Mouse (Mus musculus): ENCODE measurements around the gene Il33. TPM values are rescaled to one million over a fixed set of nuclear protein-coding genes. Genes with fewer than 3 reads are reported as not detected.

Il33 gene
- total RNA-seq (2021), result 1 to 10 TPM; 2.5 to 3.4 TPM

GRCm38 (mm10) chr19:29924638-29925258, at the start of gene Il33:
Gene Il33 (plus strand): TSS chr19:29925114.
- peak; percentile 69 for DNase-seq

- no peak for DNase-seq
Measured at GRCm38 (mm10) chr19:29877422-29878291, 47.3 kb upstream of the Il33 start.

DNA sequence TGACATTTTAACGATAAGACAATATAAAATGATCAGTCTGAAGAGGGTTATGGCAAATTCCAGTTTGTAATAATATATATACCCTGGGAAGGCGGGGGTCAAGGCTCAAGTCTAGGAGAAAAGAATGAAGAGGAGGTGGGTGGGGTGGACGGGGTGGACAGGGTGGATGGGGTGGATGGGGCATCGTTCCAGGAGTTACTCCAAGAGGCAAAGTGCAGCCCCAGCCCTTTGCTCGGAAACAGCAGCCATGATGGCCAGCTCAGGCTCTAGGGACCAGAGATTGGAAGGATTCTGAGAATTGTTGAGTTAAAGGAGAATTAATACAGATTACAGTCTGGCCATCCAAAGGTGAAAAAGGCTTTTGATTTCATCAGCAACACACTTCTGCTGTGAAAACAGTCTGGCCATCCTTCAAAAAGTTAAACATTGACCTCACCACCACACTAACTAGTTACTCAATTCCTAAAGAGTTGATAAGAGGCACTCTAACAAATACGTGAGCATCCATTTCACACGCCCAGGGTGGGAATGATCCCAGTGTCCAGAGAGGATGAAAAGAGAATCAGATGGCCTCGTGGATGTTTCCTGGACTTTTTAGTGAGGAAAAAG, 45.9 kb upstream of the Il33 start:
- no peak for DNase-seq

DNA sequence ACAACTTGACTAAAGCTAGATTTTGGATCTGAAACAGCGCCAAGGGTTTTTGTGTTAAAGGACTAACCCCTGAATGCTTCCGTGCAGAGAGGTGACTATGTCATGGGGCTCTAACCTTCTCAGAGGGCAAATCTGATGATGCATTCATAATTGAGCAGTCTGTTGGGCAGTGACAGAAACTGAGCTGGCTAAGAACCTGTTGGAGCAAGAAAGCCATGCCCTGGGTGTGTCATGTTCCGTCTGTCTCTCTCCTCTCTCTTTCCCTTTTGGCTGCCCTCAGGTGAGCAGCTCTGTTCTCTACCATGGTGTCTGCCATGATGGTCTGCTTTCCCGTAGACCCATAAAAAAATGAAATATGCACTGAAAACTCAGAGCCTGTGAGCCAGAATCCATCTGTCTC, 44.0 kb upstream of the Il33 start:
- no peak for DNase-seq

- DNase-seq, result no peak
Measured at GRCm38 (mm10) chr19:29882696-29883095, 42.2 kb upstream of the Il33 start.

DNA sequence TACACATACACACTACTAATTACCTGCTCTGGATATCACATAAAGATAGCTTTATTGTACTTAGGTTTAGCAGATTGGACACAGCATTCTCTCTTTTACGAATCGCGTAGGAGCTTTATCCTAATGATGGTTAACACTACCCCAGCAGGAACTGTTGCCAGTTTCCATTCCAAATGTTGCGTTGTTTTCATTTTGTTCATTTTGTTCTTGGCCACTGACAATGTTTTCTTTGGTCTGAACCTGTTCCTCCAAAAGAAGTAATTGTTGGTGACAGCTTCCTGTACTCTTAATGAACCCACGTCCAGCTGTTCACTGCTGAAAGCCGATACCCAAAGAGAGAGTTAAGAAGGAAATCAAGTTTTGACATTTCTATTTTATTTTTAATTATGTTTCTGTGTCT, 39.4 kb upstream of the Il33 start:
- no peak for DNase-seq

- DNase-seq, result no peak
Measured at GRCm38 (mm10) chr19:29887476-29887875, 37.4 kb upstream of the Il33 start.

DNA sequence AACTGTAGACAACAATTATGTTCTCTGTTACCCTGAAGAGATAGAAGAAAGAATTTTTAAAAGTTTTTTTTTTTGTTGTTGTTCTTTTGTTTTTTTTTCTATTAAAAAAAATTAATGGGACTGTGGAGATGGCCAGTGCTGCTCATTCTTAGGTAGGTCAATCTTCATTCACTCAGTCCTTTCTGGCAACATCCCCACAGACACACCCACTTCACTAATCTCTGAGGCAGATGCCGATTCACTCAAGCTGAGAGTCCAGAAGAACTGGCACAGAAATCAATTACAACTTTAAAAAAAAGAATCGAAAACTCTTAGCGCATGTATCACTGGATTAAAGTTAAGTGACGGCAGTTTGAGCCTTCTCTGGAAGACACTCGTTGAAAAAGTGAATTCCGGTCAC, 36.0 kb upstream of the Il33 start:
- DNase-seq, result no peak

DNA sequence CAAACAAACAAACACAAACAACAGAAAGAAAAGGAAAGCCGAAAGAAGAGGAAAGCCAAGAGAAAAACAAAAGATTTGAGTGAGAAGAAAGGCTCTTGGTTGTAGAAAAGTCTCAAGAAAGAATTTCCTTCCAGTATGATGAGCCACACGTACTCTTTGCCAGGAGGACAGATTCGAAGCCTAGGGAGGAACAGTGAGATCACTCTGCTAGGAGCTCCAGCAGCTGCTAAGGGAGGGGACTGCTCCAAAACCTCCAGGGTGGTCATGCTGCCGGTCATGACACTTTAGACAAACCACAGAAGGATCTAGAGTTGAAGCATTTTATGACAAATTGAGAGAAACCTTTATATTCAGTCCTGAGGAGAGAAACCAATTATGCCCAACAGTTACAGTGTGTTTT, 32.9 kb upstream of the Il33 start:
- DNase-seq, result peak; percentile 15

- DNase-seq, result no peak
Measured at GRCm38 (mm10) chr19:29892786-29893185, 32.1 kb upstream of the Il33 start.

DNA sequence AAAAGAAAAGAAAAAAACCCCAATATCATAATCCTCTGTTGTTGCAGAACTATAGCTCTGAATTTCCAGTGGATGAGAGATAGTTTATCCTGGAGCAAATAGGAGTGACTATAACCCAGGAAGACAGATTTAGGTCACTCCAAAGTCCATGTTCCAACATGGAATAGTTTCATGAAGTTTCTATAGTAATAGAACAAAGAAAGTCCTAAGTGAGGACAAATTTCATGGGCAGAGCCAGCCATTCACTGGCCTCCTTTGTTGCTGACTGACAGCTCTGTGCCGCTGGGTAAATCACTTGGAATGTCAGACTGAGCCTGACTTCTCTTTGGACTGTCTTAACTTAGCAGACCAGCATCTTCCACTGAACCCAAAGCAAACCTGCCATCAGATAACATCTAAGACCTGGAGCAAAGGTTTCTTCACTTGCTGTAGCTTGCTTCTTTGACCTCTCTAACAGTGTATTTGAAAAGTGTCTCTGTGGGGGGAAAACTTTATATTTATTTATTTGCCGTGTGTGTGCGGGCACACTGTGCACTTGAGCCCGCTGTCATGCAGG, 31.1 kb upstream of the Il33 start:
- DNase-seq, result no peak

- no peak for DNase-seq
Measured at GRCm38 (mm10) chr19:29894381-29894780, 30.5 kb upstream of the Il33 start.

GRCm38 (mm10) chr19:29895047-29895446, 29.9 kb upstream of the Il33 start:
- no peak for DNase-seq

DNA sequence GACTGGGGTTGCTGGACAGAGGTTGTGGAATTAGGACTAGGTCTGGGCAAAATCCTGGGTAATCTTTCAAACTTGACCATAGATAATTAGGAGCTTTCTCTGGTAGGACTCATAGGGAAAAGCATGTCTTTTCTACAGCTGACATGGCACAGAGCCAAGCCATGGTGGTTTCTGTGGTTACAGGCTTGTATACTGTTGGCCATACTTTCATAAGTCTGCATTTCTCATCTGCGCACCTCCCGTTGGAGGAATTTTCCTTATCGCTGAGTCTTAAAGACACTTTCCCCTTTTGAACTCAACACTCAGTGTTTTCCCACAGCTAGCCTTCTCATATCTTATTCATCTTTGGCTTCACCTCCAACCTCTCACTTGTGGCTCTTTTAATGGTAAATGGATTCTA, 24.6 kb upstream of the Il33 start:
- DNase-seq, result no peak

DNA sequence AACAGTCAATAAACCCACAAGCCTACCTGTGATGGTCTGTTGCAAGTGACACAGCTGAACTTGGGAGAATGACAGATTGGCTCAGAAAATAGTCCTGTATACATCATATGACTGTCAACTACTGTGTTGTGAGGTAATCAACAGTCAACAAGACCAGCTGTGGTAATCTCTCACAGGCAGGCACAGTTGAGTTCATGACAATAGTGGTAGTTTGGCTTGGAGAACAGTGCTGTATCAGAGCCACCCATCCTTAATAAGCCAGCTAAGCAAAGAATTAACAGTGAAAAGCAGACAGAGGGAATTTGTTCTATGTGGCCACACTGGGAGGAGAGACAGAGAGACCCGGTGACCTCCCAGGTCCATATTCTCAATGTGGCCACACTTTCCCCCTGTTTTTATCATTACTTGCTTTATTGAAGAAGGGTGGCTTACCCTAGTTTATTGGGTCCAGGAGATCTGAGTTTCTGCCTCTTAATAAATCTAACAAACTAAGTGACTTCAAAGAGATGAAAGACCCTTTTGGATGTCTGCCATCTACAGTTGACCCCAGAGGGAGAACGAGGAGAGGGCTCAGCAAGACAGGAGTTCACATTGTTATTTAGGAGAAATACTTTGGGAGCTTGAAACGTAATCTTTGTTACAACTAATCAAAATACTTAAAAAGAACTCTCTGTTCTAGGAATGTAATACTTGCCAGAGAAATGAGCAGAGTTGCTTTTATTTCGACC, 22.4 kb upstream of the Il33 start:
- no peak for DNase-seq

- DNase-seq, result no peak
Measured at GRCm38 (mm10) chr19:29905896-29906295, 19.0 kb upstream of the Il33 start.

GRCm38 (mm10) chr19:29909166-29909565, 15.7 kb upstream of the Il33 start:
- no peak for DNase-seq

- no peak for DNase-seq
Measured at GRCm38 (mm10) chr19:29911919-29912318, 13.0 kb upstream of the Il33 start.

- DNase-seq, result no peak
Measured at GRCm38 (mm10) chr19:29917421-29917820, 7.5 kb upstream of the Il33 start.

DNA sequence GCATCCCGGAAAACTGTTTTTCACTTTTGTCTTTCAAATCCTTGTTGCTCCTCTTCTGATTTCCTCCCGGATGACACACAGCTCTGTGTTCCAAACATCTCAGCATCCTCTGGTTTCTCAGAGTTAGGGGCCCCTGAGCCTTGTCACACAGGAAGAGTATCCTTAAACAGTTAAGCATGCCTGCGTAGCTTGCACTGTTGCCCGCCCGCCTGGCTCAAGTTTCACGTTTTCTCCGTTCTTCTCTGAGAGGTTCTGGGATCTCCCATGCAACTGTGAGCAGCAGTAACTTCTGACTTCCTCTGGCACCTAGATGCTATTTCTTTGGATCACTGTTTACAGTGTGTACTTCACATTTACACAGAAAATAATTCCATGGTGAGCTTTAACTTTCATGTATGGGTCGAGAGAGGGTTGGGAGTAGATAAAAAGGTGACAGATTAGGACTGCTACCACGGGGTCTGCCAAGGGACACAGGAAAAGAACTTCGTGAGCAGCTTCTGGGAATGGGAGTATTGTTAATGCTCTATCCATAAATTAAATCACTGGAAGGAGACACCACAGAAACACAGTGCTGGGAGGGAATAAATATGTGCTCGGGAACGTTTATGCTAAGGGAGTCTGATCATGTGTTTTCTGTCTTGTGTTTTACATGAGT, 1.3 kb downstream of the Il33 start:
- DNase-seq, result peak; percentile 31

GRCm38 (mm10) chr19:29930296-29930695, 5.4 kb downstream of the Il33 start:
- peak; percentile 66 for DNase-seq

- DNase-seq, result no peak
Measured at GRCm38 (mm10) chr19:29937445-29937844, 12.5 kb downstream of the Il33 start.

Measured in heart, postnatal 4 days (tissue).